Mouse (Mus musculus): ENCODE results near the gene Bmi1. TPM values are rescaled to one million over a fixed set of nuclear protein-coding genes. Genes with fewer than 3 reads are reported as not detected.

Gene Bmi1
- polyA plus RNA-seq (2012): 11.4 and 16.3 TPM in 2 replicates

GRCm38 (mm10) chr2:18676936-18677491 lies at the start of gene Bmi1:
TSS of gene Bmi1 (plus strand) at chr2:18677018.

GRCm38 (mm10) chr2:18672133-18672765 lies 4.6 kb upstream of the Bmi1 start, which contains the start of gene Commd3:
TSS of gene Commd3 (plus strand) at chr2:18672384.

GRCm38 (mm10) chr2:18693871-18694610 lies 17.2 kb downstream of the Bmi1 start, which contains the start of gene Spag6:
TSS of gene Spag6 (plus strand) at chr2:18694032.

Other genes starting within 250 kb of the Bmi1 start
- 158 and 167 TPM in 2 replicates for gene Commd3, start 4.6 kb upstream of the Bmi1 start, polyA plus RNA-seq (2012)
- not detected in 2 replicates for gene Spag6, start 17.0 kb downstream of the Bmi1 start, polyA plus RNA-seq (2012)

Data from megakaryocyte-erythroid progenitor cell, adult 5 weeks (primary cell).